Comparison of ENCODE assay signal across 18 mouse cellular contexts in the genomic region with DNA sequence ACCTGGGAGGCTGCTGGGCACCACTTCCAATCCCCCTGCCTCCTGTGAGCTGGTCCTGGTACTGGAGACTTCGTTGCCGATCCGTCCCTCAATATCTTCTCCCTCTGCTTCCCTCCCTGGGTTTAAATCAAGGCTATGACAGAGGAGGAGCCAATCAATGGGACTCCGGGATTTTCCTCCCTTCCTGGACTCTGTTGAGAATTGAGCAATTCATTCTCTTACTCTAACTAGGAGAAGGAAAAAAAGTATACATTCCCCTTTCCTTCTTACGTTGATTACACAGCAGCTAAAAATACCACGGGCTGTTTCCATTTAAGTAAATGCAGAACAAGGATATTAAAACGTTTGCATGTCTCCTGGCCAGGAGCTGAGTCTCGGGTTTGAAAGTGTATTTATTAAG. TPM values are rescaled to one million over a fixed set of nuclear protein-coding genes. Genes with fewer than 3 reads are reported as not detected.
"Had no signal": no experiment of that assay in that cellular context is flagged by ENCODE, and none has a peak within 500 bp of the region (broad histone marks: within the 10 kb centered on the region; RNA-seq: fewer than 3 reads in every experiment).

TSS of gene Tnn (minus strand) at position 101 of the 400 bp plus-strand sequence.

- ATAC-seq: liver, postnatal 0 days; midbrain, embryonic 15.5 days had no signal

- H3K4me1 ChIP-seq: liver, embryonic 13.5 days; lung, embryonic 15.5 days had no signal

- H3K4me3 ChIP-seq: liver, embryonic 13.5 days; lung, embryonic 15.5 days; megakaryocyte, embryonic 14.5 days; midbrain, embryonic 15.5 days; neural tube, embryonic 12.5 days had no signal

- DNase-seq: kidney, adult 18-20 months; kidney, postnatal 10 days; left cerebral cortex, postnatal 4 days; liver; liver, embryonic 13.5 days; liver, postnatal 0 days; lung, postnatal 14 days; right cerebral cortex, adult 18-20 months; right cerebral cortex, postnatal 25 days; thymus, adult 18-20 months; thymus, postnatal 25 days had no signal

- H3K4me2 ChIP-seq: liver, embryonic 13.5 days; lung, embryonic 15.5 days; midbrain, embryonic 11.5 days; midbrain, embryonic 15.5 days; neural tube, embryonic 12.5 days had no signal

- H3K9me3 ChIP-seq: liver, embryonic 13.5 days; lung, embryonic 15.5 days; megakaryocyte, embryonic 14.5 days; midbrain, embryonic 15.5 days; neural tube, embryonic 12.5 days had no signal

- H3K9ac ChIP-seq: liver, embryonic 13.5 days; liver, postnatal 0 days; lung, embryonic 15.5 days; midbrain, embryonic 15.5 days; neural tube, embryonic 12.5 days had no signal

- H3K27me3 ChIP-seq: liver, embryonic 13.5 days; lung, embryonic 15.5 days; midbrain, embryonic 15.5 days; neural tube, embryonic 12.5 days had no signal

- H3K27ac ChIP-seq: liver, embryonic 13.5 days; lung, embryonic 15.5 days; macrophage; midbrain, embryonic 15.5 days; neural tube, embryonic 12.5 days had no signal

- H3K36me3 ChIP-seq: liver, embryonic 13.5 days; lung, embryonic 15.5 days; midbrain, embryonic 15.5 days; neural tube, embryonic 12.5 days had no signal

RNA-seq across cellular contexts. Expression of gene Tnn, which starts in this region (rescaled TPM):
- total RNA-seq: monocyte, adult 5-6 weeks had no signal
- polyA plus RNA-seq: liver, postnatal 0 days; macrophage; midbrain, embryonic 11.5 days; midbrain, embryonic 15.5 days had no signal
